Mouse (Mus musculus) small intestine, adult 2 months (tissue): ENCODE data around the gene Mrpl22.

Source experiments
- CTCF ChIP-seq: fragments of 200-500 bp; IDR thresholded peaks from 2 replicates; pipeline ENCODE4 v1.5.1; 2012; ENCODE audit warnings: low read depth, mild to moderate bottlenecking, control low read depth, inconsistent platforms, low read length, moderate library complexity, mixed read lengths; ENCODE audit not compliant: insufficient replicate concordance, insufficient read length; ENCODE audit errors: extremely low read depth
- POLR2A ChIP-seq: fragments of 200-500 bp; IDR thresholded peaks from 2 replicates; pipeline ENCODE4 v1.6.1; 2012; ENCODE audit warnings: low read depth, mild to moderate bottlenecking, control low read depth, inconsistent platforms, low read length, moderate library complexity

DNA sequence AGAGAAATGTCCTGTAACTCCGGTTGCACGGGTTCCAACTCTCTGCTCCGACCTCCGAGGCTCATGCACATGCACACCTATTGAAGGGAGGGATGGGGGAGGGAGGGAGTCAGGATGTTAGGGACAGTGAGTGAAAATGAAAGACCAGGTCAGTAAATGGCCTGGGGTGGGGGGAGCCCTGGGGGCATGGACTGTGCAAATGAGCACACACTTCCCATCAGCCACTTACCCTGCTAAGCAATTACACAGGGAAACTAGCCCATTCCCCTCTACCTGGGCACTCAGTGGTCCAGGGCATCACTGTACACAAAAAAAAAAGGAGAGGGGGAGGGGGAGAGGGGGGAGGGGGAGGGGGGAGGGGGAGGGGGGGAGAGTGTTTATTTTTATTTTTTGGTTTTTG, 27.2 kb downstream of the Mrpl22 start:
- no peak for TF ChIP-seq CTCF
- TF ChIP-seq POLR2A: no peak
